Mouse (Mus musculus): ENCODE data around the gene Gm8677. TPM values are rescaled to one million over a fixed set of nuclear protein-coding genes. Genes with fewer than 3 reads are reported as not detected.

Gm8677 gene
- polyA plus RNA-seq (2014; fragmentation: Illumina TruSeq; extraction: RNeasy Lipid Tissue Mini Kit (QIAGEN cat#74804)): not detected

DNA sequence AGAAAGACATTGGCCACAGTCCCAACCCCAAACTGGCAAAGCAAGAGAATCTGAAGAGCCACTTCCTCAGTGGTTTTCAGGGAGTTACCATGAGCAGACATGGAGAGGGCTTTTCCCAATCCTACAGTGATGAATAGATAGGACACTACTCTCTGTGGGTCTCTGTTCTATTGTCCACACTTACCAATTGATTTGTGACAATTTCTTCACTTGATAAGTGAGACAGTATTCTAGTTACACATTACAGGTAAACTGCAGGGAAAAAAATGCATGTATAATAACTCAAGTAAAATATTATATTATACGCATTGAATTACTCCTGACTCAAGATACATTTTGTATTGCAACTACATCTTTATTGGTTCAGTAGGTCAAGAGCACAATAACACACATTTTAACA, at the start of gene Gm8677:
Gene Gm8677, minus strand, starts transcription at position 101 of the 400 bp plus-strand sequence.

GRCm38 (mm10) chr7:22565243-22565642, 30.6 kb upstream of the Gm8677 start, which contains the start of gene Gm4201:
Gm4201 (minus strand) TSS chr7:22565343.

DNA sequence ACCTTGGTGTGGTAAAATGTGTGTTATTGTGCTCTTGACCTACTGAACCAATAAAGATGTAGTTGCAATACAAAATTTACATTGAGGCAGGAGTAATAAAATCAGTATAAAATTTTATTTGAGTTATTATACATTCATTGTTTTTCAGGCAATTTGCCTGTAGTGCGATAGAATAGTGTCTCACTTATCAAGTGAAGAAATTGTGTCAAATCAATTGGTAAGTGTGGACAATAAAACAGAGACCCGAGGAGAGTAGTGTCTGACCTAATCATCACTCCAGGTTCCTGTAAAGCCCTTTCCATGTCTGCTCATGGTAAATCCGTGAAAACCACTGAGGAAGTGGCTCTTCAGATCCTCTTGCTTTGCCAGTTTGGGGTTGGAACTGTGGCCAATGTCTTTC, 12.0 kb downstream of the Gm8677 start, which contains the start of gene Vmn1r152:
Gene Vmn1r152, plus strand, starts transcription at position 301 of the 400 bp plus-strand sequence.

GRCm38 (mm10) chr7:22499578-22499977, 35.1 kb downstream of the Gm8677 start, which contains the start of gene Vmn1r151:
Vmn1r151 (minus strand) TSS chr7:22499678.

Other genes with a start within 250 kb of the Gm8677 start
- gene Gm4187, start 205.2 kb downstream of the Gm8677 start, polyA plus RNA-seq (2014; fragmentation: Illumina TruSeq; extraction: RNeasy Lipid Tissue Mini Kit (QIAGEN cat#74804)): not detected
- gene Gm8660, start 163.8 kb downstream of the Gm8677 start, polyA plus RNA-seq (2014; fragmentation: Illumina TruSeq; extraction: RNeasy Lipid Tissue Mini Kit (QIAGEN cat#74804)): not detected
- not detected for gene Vmn1r148, start 121.3 kb downstream of the Gm8677 start, polyA plus RNA-seq (2014; fragmentation: Illumina TruSeq; extraction: RNeasy Lipid Tissue Mini Kit (QIAGEN cat#74804))
- not detected for gene Vmn1r149, start 96.7 kb downstream of the Gm8677 start, polyA plus RNA-seq (2014; fragmentation: Illumina TruSeq; extraction: RNeasy Lipid Tissue Mini Kit (QIAGEN cat#74804))
- gene Gm10665, start 70.8 kb downstream of the Gm8677 start, polyA plus RNA-seq (2014; fragmentation: Illumina TruSeq; extraction: RNeasy Lipid Tissue Mini Kit (QIAGEN cat#74804)): not detected
- gene Vmn1r151, start 35.2 kb downstream of the Gm8677 start, polyA plus RNA-seq (2014; fragmentation: Illumina TruSeq; extraction: RNeasy Lipid Tissue Mini Kit (QIAGEN cat#74804)): not detected
- gene Vmn1r152, start 11.9 kb downstream of the Gm8677 start, polyA plus RNA-seq (2014; fragmentation: Illumina TruSeq; extraction: RNeasy Lipid Tissue Mini Kit (QIAGEN cat#74804)): not detected
- not detected for gene Gm4201, start 30.5 kb upstream of the Gm8677 start, polyA plus RNA-seq (2014; fragmentation: Illumina TruSeq; extraction: RNeasy Lipid Tissue Mini Kit (QIAGEN cat#74804))
- not detected for gene Gm4565, start 53.2 kb upstream of the Gm8677 start, polyA plus RNA-seq (2014; fragmentation: Illumina TruSeq; extraction: RNeasy Lipid Tissue Mini Kit (QIAGEN cat#74804))
- not detected for gene Vmn1r155, start 123.1 kb upstream of the Gm8677 start, polyA plus RNA-seq (2014; fragmentation: Illumina TruSeq; extraction: RNeasy Lipid Tissue Mini Kit (QIAGEN cat#74804))
- not detected for gene Gm8693, start 157.4 kb upstream of the Gm8677 start, polyA plus RNA-seq (2014; fragmentation: Illumina TruSeq; extraction: RNeasy Lipid Tissue Mini Kit (QIAGEN cat#74804))
- gene Gm4567, start 184.8 kb upstream of the Gm8677 start, polyA plus RNA-seq (2014; fragmentation: Illumina TruSeq; extraction: RNeasy Lipid Tissue Mini Kit (QIAGEN cat#74804)): 0.63 TPM
- not detected for gene Vmn1r157, start 226.8 kb upstream of the Gm8677 start, polyA plus RNA-seq (2014; fragmentation: Illumina TruSeq; extraction: RNeasy Lipid Tissue Mini Kit (QIAGEN cat#74804))